Mouse (Mus musculus) G1E (cell line): ENCODE measurements around the gene Grcc10. TPM values are rescaled to one million over a fixed set of nuclear protein-coding genes. Genes with fewer than 3 reads are reported as not detected.

Experiments used
- ATAC-seq: 2 replicates; pipeline ENCODE4 v1.8.0; 2016; ENCODE audit warnings: mild to moderate bottlenecking; ENCODE audit not compliant: insufficient number of reproducible peaks, poor library complexity, low FRiP score, severe bottlenecking; ENCODE audit errors: extremely low read depth
- DNase-seq: peaks from one replicate; pipeline ENCODE4 v3.0.0; 2012; ENCODE audit warnings: low spot score
- H3K27me3 ChIP-seq: 2 replicates; pipeline ENCODE4 v1.6.1; 2012; ENCODE audit warnings: mild to moderate bottlenecking, low read length, inconsistent platforms; ENCODE audit not compliant: insufficient read depth
- H3K36me3 ChIP-seq: replicated peaks from 2 replicates; pipeline ENCODE3; 2012; ENCODE audit warnings: mild to moderate bottlenecking, inconsistent platforms
- H3K4me1 ChIP-seq: 2 replicates; pipeline ENCODE4 v1.6.1; 2012; ENCODE audit warnings: low read depth, low read length, inconsistent platforms, mixed read lengths; ENCODE audit not compliant: insufficient read depth
- H3K4me3 ChIP-seq: 2 replicates; pipeline ENCODE4 v1.5.1; 2012; ENCODE audit warnings: low read depth, mild to moderate bottlenecking, inconsistent platforms, low read length, moderate library complexity, mixed read lengths
- H3K9me3 ChIP-seq: replicated peaks from 2 replicates; pipeline ENCODE4 v1.6.1; 2012; ENCODE audit warnings: inconsistent platforms
- CTCF ChIP-seq: IDR thresholded peaks from 2 replicates; pipeline ENCODE4 v1.5.1; 2012; ENCODE audit warnings: low read depth, low read length, inconsistent platforms, mixed read lengths
- GATA1 ChIP-seq: IDR thresholded peaks from 2 replicates; pipeline ENCODE4 v1.6.1; 2012; ENCODE audit warnings: borderline replicate concordance, low read length, inconsistent platforms, mixed read lengths
- GATA2 ChIP-seq: IDR thresholded peaks from 2 replicates; pipeline ENCODE4 v1.6.1; 2012; ENCODE audit warnings: low read depth, low read length, inconsistent platforms, borderline replicate concordance
- POLR2AphosphoS5 ChIP-seq: IDR thresholded peaks from 2 replicates; pipeline ENCODE4 v1.6.1; 2012; ENCODE audit warnings: low read depth, low read length, inconsistent platforms; ENCODE audit not compliant: insufficient replicate concordance
- TAL1 ChIP-seq: conservative IDR thresholded peaks from 2 replicates; pipeline ENCODE4 v1.6.1; 2012; ENCODE audit warnings: low read depth, low read length, inconsistent platforms, mixed read lengths
- polyA plus RNA-seq: library from polyadenylated mRNA; stranded (reverse); fragments of >175 nt; gene quantifications from 2 replicates; pipeline ENCODE4 v1.2.3, GENCODE M21; 2012
- total RNA-seq, 2 experiments: library from RNA; stranded (forward) in 1 of 2; stranded (reverse) in 1 of 2; fragments of 200-1000 nt in 1 of 2; fragments of >200 nt in 1 of 2; fragmentation: Nextera tagmentation in 1 of 2; gene quantifications; 2 replicates each; pipeline ENCODE4 v1.2.3; 2014 to 2017

The Grcc10 gene
- total and polyA plus RNA-seq, 3 experiments, result 38.8 to 130 (median 61.7) TPM

DNA sequence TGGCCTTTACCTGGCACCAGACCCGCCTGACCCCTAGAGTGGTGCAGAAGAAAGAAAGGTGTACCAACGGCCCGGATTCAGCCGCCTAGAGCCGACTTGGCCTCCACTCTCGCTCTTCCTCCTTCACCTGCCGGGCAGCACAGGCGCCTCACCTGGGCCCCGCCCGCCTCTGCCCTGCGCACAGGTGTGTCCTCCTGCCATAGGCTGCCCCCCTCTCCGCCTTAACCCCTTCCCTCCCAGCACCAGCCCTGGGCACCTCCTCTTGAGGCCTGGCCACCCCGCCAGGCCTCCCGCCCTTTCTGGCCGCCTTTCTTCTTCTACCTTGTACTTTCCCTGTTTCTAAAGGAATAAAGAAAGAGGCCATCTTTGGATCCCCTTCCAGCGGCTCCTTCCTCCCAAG, 22.5 kb downstream of the Grcc10 start:
- DNase-seq, result no peak
- H3K4me3 ChIP-seq, result peak overlapping the region; percentile 69; the same call in 1 of the 2 replicates
- no peaks in the 10 kb centered on the region for H3K9me3 ChIP-seq
- H3K27me3 ChIP-seq, result no peaks in the 10 kb centered on the region
- peaks cover 94% of the 10 kb centered on the region for H3K4me1 ChIP-seq
- no peak for TF ChIP-seq GATA2
- TF ChIP-seq POLR2AphosphoS5, result no peak
- no peak for TF ChIP-seq CTCF
- no peak for TF ChIP-seq GATA1
- no peak for TF ChIP-seq TAL1
- ATAC-seq, result no peak
- H3K36me3 ChIP-seq, result peaks cover 91% of the 10 kb centered on the region

DNA sequence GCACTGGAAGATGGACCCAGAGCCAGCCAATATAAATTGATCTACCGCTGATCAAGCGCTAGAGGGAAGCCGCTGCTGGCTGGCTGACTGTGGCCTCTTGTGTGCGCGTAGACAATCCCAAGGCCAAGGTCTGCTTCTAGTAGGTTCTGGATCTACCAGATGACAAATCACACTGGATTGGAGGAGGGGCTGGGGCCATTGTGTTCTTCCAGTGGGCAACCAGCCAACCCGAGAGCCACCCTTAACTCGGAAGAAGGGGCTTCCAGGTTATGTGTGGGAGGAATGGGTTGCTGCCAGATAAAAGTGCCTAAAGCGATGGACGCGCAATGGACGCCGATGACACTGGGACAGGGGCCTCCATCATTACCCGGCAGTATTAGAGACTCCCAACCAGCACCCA, 23.2 kb downstream of the Grcc10 start:
- Histone ChIP-seq H3K4me1 (peaks cover 94% of the 10 kb centered on the region), H3K27me3 (no peaks in the 10 kb centered on the region), H3K36me3 (peaks cover 91% of the 10 kb centered on the region), H3K4me3 (peak overlapping the region; percentile 69; the same call in 1 of the 2 replicates), H3K9me3 (no peaks in the 10 kb centered on the region)
- DNase-seq, result no peak
- ATAC-seq, result no peak
- TF ChIP-seq GATA1, result no peak
- TF ChIP-seq GATA2, result no peak
- TF ChIP-seq CTCF, result no peak

DNA sequence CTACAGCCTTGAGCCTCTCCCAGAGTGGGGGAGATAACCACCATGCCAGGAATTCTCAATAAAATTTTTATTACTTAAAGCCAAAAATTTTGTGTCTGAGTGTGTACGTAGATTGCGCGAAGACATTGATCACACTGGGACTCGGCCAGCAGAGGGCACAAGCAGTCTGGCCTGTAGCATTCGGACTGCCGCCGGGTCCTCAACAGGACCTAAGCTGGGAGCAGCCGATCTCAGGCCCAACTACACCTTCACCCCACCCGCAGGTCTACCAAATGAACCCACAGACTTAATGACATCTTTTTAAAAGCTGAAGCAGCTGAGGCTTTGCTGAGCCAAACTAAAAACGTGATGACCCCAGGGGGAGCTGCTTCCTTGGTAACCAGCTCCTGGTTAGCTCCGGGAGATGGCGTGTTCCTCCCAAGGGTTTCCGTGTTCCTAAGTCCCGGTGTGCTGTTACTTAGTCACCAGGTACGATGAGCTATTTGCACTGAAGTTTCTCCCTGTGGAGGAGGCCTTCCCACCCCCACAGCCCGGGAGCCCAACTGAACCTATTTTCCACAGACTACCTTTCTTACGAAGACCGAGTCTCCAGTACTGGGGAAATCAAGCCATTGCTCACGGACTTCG, 24.2 kb downstream of the Grcc10 start:
- ATAC-seq (no peak), DNase-seq (no peak)
- no peaks in the 10 kb centered on the region for H3K9me3 ChIP-seq
- H3K4me3 ChIP-seq, result no peak overlapping the region
- peaks cover 91% of the 10 kb centered on the region for H3K4me1 ChIP-seq
- TF ChIP-seq GATA2, result no peak
- no peak for TF ChIP-seq TAL1
- TF ChIP-seq CTCF, result no peak
- TF ChIP-seq GATA1, result no peak
- TF ChIP-seq POLR2AphosphoS5, result peak; percentile 19; the same call in 1 of the 2 replicates
- H3K27me3 ChIP-seq, result no peaks in the 10 kb centered on the region
- peaks cover 90% of the 10 kb centered on the region for H3K36me3 ChIP-seq

DNA sequence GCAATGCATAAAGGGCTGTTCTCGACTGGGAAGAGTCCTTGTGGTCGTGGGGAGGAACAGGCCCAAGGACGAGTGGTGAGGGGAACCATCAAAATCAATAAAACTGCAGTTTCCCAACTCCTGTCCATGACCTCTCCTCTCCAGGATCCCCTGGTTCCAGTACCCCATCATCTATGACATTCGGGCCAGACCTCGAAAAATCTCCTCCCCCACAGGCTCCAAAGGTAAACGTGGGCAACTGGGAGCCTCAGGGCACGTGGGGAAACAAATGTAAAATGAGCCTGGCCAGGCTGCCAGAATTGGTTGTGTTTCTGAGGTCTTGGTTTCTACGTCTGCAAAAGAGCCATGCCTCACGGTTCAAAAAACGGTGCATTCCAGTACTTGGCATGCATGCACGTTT, 28.3 kb downstream of the Grcc10 start:
- Histone ChIP-seq H3K4me3 (peak overlapping the region; percentile 100), H3K27me3 (no peaks in the 10 kb centered on the region), H3K4me1 (peaks cover 77% of the 10 kb centered on the region), H3K36me3 (peaks cover 84% of the 10 kb centered on the region), H3K9me3 (no peaks in the 10 kb centered on the region)
- ATAC-seq (no peak), DNase-seq (no peak)
- no peak for TF ChIP-seq GATA1

DNA sequence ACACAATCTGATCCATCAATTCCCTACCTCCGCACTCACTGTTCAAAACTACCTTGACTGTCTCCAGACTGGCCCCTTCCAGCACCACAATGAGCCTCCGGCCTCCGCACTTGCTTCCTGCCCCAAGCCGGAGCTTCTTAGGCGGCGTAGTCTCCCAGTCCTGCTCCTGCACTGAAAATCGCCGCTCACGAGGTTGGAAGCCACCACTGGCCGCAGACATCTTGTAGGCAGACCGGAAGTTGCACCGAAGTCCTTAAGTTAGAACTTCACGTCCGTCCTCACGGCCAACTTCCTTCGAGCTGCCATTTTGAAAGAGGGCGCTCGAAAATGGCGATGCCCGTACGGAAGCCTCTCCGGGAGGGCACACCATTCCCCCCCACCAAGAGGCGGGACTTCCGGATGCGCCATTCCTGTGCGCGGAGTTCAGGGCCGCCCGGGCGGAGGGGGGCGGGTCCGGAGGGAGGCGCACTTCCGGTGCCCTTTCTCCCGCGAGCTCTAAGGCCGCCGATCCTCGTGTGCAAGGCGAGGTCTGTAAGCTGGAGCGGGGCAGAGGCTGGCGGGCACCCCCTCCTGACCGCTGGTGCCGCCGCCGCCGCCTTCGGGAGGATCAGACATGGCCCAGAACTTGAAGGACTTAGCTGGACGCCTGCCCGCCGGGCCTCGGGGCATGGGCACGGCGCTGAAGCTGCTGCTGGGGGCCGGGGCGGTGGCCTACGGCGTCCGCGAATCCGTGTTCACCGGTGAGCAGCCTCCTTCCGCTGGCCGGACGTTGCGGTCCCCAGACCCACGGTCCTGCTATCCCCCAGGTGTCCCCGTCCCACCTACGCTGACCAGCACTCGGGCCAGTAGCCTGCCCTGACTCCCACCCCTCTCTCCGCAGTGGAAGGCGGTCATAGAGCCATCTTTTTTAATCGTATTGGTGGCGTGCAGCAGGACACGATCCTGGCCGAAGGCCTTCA, 29.1 kb downstream of the Grcc10 start, which contains the start of the genes Emg1 and Phb2:
TSS of gene Emg1 (minus strand) at position 355 of the 959 bp plus-strand sequence.
TSS of gene Phb2 (plus strand) at position 513 of the 959 bp plus-strand sequence.
- peaks cover 75% of the 10 kb centered on the region for H3K4me1 ChIP-seq
- peak within 1 kb of the TSS; percentile 100 for H3K4me3 ChIP-seq
- peak; percentile 85 for ATAC-seq
- H3K9me3 ChIP-seq, result no peaks in the 10 kb centered on the region
- TF ChIP-seq CTCF (no peak), GATA1 (no peak), POLR2AphosphoS5 (no peak), TAL1 (no peak), GATA2 (no peak)
- DNase-seq, result peak; percentile 82
- H3K36me3 ChIP-seq, result peaks cover 84% of the 10 kb centered on the region
- H3K27me3 ChIP-seq, result no peaks in the 10 kb centered on the region

DNA sequence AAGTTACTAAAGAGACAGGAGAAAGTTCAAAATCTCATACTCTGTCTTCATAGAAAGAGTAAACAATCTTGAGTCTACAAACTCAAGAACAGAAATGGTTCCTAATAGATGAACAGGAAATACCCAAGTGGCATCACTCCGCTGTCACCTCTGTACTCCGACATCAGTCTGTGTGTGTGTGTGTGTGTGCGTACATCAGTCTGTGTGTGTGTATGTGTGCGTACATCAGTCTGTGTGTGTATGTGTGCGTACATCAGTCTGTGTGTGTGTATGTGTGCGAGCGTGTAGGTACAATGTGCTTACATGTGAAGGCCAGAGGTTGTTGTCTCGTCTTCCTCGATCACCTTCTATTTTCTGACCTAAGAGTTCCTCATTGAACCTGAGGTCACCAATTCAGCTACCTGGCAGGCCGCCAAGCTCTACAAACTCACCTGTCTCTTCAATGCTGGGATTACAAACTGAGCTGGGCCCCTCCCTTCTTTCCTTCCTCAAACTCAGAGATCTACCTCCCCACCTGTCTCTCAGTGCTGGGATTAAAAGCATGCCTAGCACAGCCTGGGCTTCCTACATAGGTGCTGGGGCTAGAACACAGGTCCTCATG, 32.8 kb downstream of the Grcc10 start:
- H3K4me1 ChIP-seq, result peaks cover 69% of the 10 kb centered on the region
- no peaks in the 10 kb centered on the region for H3K9me3 ChIP-seq
- DNase-seq (no peak), ATAC-seq (no peak)
- TF ChIP-seq TAL1 (no peak), GATA2 (no peak), GATA1 (no peak), POLR2AphosphoS5 (no peak; the same call in 1 of the 2 replicates), CTCF (no peak)
- H3K4me3 ChIP-seq, result no peak overlapping the region
- H3K36me3 ChIP-seq, result peaks cover 84% of the 10 kb centered on the region
- no peaks in the 10 kb centered on the region for H3K27me3 ChIP-seq
